Mouse (Mus musculus): ENCODE data around the gene Ipo7. TPM values are rescaled to one million over a fixed set of nuclear protein-coding genes. Genes with fewer than 3 reads are reported as not detected.
"Not testable (repeated sequence)": the region's sequence is repeated elsewhere in the genome, so short reads cannot be mapped to it uniquely, and the experiment has no call there.

Ipo7 gene
- polyA plus RNA-seq, 1 experiment from 2014 or later: 48.6 TPM

DNA sequence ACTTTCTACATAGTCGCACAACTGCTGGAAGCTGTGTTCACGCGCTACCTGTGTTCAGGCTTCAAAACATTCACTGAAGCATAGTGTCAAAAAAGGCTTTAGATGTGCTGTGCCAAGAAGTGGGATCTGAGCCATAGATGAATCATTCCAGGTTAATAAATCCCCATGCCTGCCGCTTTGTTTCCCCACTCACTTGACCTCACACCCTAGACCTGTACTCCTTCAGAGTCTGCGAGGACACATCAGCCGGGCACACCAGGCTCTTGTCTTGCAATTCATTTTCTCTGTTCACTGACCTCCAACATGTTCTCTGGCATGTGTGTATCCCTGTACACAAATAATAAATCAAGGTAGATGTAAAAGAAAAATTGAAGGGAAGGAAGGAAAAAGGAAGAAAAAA lies 9.0 kb upstream of the Ipo7 start:
- Histone ChIP-seq H3K9ac (ENCODE audit: low read depth, low read length) (no peak overlapping the region), H3K9me3 (replicated peaks; ENCODE audit: control insufficient read depth, low read length, poor library complexity, severe bottlenecking) (no peaks in the 10 kb centered on the region), H3K27me3 (ENCODE audit: control insufficient read depth, insufficient read depth, low read depth, low read length) (no peaks in the 10 kb centered on the region), H3K4me3 (ENCODE audit: low read depth, low read length) (no peak overlapping the region), H3K4me1 (ENCODE audit: control insufficient read depth, insufficient read depth, low read length) (no peaks in the 10 kb centered on the region), H3K4me2 (ENCODE audit: low read length) (no peak overlapping the region), H3K36me3 (ENCODE audit: control insufficient read depth, insufficient read depth, low read length) (no peaks in the 10 kb centered on the region), H3K27ac (ENCODE audit: low read length) (no peak overlapping the region)
- no peak for ATAC-seq
- 93% methylated on average over 6 of the region's 6 CpGs for WGBS

GRCm38 (mm10) chr7:110011417-110011816 lies 6.7 kb upstream of the Ipo7 start:
- no peaks in the 10 kb centered on the region for H3K36me3 ChIP-seq (ENCODE audit: control insufficient read depth, insufficient read depth, low read length)

GRCm38 (mm10) chr7:110014272-110014671 lies 3.8 kb upstream of the Ipo7 start:
- Histone ChIP-seq H3K9ac (ENCODE audit: low read depth, low read length) (no peak overlapping the region), H3K4me1 (ENCODE audit: control insufficient read depth, insufficient read depth, low read length) (peaks cover 3% of the 10 kb centered on the region), H3K4me2 (ENCODE audit: low read length) (no peak overlapping the region), H3K9me3 (replicated peaks; ENCODE audit: control insufficient read depth, low read length, poor library complexity, severe bottlenecking) (no peaks in the 10 kb centered on the region), H3K4me3 (ENCODE audit: low read depth, low read length) (no peak overlapping the region), H3K27me3 (ENCODE audit: control insufficient read depth, insufficient read depth, low read depth, low read length) (no peaks in the 10 kb centered on the region), H3K27ac (ENCODE audit: low read length) (no peak overlapping the region), H3K36me3 (ENCODE audit: control insufficient read depth, insufficient read depth, low read length) (no peaks in the 10 kb centered on the region)
- 91% methylated on average over 5 of the region's 5 CpGs for WGBS
- no peak for ATAC-seq

More at GRCm38 (mm10) chr7:110011417-110011816, 6.7 kb upstream of the Ipo7 start:
- Histone ChIP-seq H3K9ac (ENCODE audit: low read depth, low read length) (no peak overlapping the region), H3K27ac (ENCODE audit: low read length) (no peak overlapping the region), H3K4me3 (ENCODE audit: low read depth, low read length) (no peak overlapping the region), H3K27me3 (ENCODE audit: control insufficient read depth, insufficient read depth, low read depth, low read length) (no peaks in the 10 kb centered on the region), H3K9me3 (replicated peaks; ENCODE audit: control insufficient read depth, low read length, poor library complexity, severe bottlenecking) (no peaks in the 10 kb centered on the region), H3K4me1 (ENCODE audit: control insufficient read depth, insufficient read depth, low read length) (no peaks in the 10 kb centered on the region), H3K4me2 (ENCODE audit: low read length) (no peak overlapping the region)
- WGBS: 63% methylated on average over 1 of the region's 1 CpGs
- ATAC-seq: no peak

- WGBS: under 1% methylated on average over 42 of the region's 42 CpGs
- no peaks in the 10 kb centered on the region for H3K36me3 ChIP-seq (ENCODE audit: control insufficient read depth, insufficient read depth, low read length)
- H3K9me3 ChIP-seq (replicated peaks; ENCODE audit: control insufficient read depth, low read length, poor library complexity, severe bottlenecking): no peaks in the 10 kb centered on the region
- peak overlapping the region; percentile 97 for H3K9ac ChIP-seq (ENCODE audit: low read depth, low read length)
- H3K27me3 ChIP-seq (ENCODE audit: control insufficient read depth, insufficient read depth, low read depth, low read length): no peaks in the 10 kb centered on the region
- H3K27ac ChIP-seq (ENCODE audit: low read length): peak overlapping the region; percentile 91
- H3K4me1 ChIP-seq (ENCODE audit: control insufficient read depth, insufficient read depth, low read length): peaks cover 13% of the 10 kb centered on the region
- H3K4me2 ChIP-seq (ENCODE audit: low read length): peak overlapping the region; percentile 98
- peak overlapping the region; percentile 83 for H3K4me3 ChIP-seq (ENCODE audit: low read depth, low read length)
- peak; percentile 81 for ATAC-seq
These were observed 783 bp downstream of the Ipo7 start for GRCm38 (mm10) chr7:110018631-110019482.

- no peaks in the 10 kb centered on the region for H3K27me3 ChIP-seq (ENCODE audit: control insufficient read depth, insufficient read depth, low read depth, low read length)
- no peak overlapping the region for H3K27ac ChIP-seq (ENCODE audit: low read length)
- no peak overlapping the region for H3K9ac ChIP-seq (ENCODE audit: low read depth, low read length)
- H3K4me3 ChIP-seq (ENCODE audit: low read depth, low read length): no peak overlapping the region
- ATAC-seq: no peak
- no peaks in the 10 kb centered on the region for H3K36me3 ChIP-seq (ENCODE audit: control insufficient read depth, insufficient read depth, low read length)
- H3K4me1 ChIP-seq (ENCODE audit: control insufficient read depth, insufficient read depth, low read length): peaks cover 13% of the 10 kb centered on the region
- H3K4me2 ChIP-seq (ENCODE audit: low read length): no peak overlapping the region
- no peaks in the 10 kb centered on the region for H3K9me3 ChIP-seq (replicated peaks; ENCODE audit: control insufficient read depth, low read length, poor library complexity, severe bottlenecking)
- 98% methylated on average over 1 of the region's 1 CpGs for WGBS
These were observed 5.5 kb downstream of the Ipo7 start for GRCm38 (mm10) chr7:110023553-110023952.

DNA sequence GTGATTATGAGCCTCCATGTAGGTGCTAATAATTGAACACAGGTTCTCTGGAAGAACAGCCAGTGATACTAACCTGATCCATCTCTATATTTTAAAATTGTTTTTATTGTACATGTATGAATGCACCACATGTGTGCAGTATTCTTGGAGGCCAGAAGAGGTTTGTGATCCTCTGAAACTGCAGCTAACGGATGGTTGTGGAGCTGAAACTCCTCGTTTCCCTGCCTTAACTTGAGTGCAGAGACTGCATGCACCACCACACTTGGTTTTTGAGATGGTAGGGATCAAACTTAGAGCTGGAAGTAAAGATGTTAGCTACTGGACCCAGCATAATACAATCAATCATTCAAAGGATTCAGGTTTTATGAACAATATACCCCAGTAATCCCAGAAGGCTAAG lies 8.5 kb downstream of the Ipo7 start:
- H3K4me3 ChIP-seq (ENCODE audit: low read depth, low read length): no peak overlapping the region
- H3K27ac ChIP-seq (ENCODE audit: low read length): no peak overlapping the region
- H3K4me1 ChIP-seq (ENCODE audit: control insufficient read depth, insufficient read depth, low read length): no peaks in the 10 kb centered on the region
- no peaks in the 10 kb centered on the region for H3K27me3 ChIP-seq (ENCODE audit: control insufficient read depth, insufficient read depth, low read depth, low read length)
- 72% methylated on average over 2 of the region's 2 CpGs for WGBS
- no peak for ATAC-seq
- no peaks in the 10 kb centered on the region for H3K9me3 ChIP-seq (replicated peaks; ENCODE audit: control insufficient read depth, low read length, poor library complexity, severe bottlenecking)
- H3K4me2 ChIP-seq (ENCODE audit: low read length): no peak overlapping the region
- H3K36me3 ChIP-seq (ENCODE audit: control insufficient read depth, insufficient read depth, low read length): no peaks in the 10 kb centered on the region
- no peak overlapping the region for H3K9ac ChIP-seq (ENCODE audit: low read depth, low read length)

DNA sequence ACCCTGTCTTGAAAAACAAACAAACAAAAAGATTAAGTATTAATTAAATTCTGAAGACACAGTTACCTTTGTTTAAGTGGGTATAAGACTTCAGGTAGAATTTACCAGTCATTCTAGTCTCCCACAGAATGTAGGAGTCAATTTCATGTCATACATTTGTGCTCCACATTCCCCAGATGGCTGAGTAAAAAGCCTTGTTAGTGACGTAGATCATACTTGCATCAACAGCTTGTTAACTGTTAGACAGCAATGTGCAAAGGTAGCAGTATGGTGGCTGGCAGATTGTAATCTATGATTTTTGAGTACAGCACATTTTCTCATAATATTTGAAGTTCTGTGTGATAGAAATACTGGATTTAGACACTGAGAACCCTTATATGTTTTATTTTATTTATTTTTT lies 10.8 kb downstream of the Ipo7 start:
- no peaks in the 10 kb centered on the region for H3K4me1 ChIP-seq (ENCODE audit: control insufficient read depth, insufficient read depth, low read length)
- no peaks in the 10 kb centered on the region for H3K9me3 ChIP-seq (replicated peaks; ENCODE audit: control insufficient read depth, low read length, poor library complexity, severe bottlenecking)
- H3K4me3 ChIP-seq (ENCODE audit: low read depth, low read length): no peak overlapping the region
- no peak overlapping the region for H3K27ac ChIP-seq (ENCODE audit: low read length)
- no peak for ATAC-seq
- 84% methylated on average over 1 of the region's 1 CpGs for WGBS
- H3K4me2 ChIP-seq (ENCODE audit: low read length): no peak overlapping the region
- H3K27me3 ChIP-seq (ENCODE audit: control insufficient read depth, insufficient read depth, low read depth, low read length): no peaks in the 10 kb centered on the region
- no peak overlapping the region for H3K9ac ChIP-seq (ENCODE audit: low read depth, low read length)
- H3K36me3 ChIP-seq (ENCODE audit: control insufficient read depth, insufficient read depth, low read length): peaks cover 6% of the 10 kb centered on the region; the same call in 1 of the 2 replicates

DNA sequence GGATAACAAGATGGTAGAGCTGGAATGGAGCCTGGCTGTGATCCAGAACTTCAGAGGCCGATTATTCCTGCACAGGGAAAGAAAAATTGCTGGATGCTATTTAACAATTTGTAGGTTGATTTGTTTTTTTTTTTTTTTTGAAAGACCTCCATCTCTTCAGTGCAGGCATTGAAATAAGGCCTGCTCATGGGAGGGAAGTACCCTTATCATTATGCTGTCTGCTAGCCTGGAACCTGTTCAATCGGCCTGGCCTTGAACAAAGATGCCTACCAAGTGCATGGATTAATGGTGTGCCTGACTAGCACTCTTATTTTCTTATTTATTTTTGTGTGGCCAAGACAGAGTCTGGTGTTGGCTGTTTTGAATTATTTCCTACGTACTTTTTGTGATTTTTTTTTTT lies 12.3 kb downstream of the Ipo7 start:
- Histone ChIP-seq H3K27me3 (ENCODE audit: control insufficient read depth, insufficient read depth, low read depth, low read length) (no peaks in the 10 kb centered on the region), H3K4me1 (ENCODE audit: control insufficient read depth, insufficient read depth, low read length) (no peaks in the 10 kb centered on the region), H3K4me2 (ENCODE audit: low read length) (no peak overlapping the region), H3K9ac (ENCODE audit: low read depth, low read length) (no peak overlapping the region), H3K4me3 (ENCODE audit: low read depth, low read length) (no peak overlapping the region), H3K27ac (ENCODE audit: low read length) (no peak overlapping the region), H3K9me3 (replicated peaks; ENCODE audit: control insufficient read depth, low read length, poor library complexity, severe bottlenecking) (no peaks in the 10 kb centered on the region), H3K36me3 (ENCODE audit: control insufficient read depth, insufficient read depth, low read length) (peaks cover 6% of the 10 kb centered on the region)
- ATAC-seq: no peak
- WGBS: 82% methylated on average over 3 of the region's 3 CpGs

- not testable (repeated sequence) for ATAC-seq; H3K27ac ChIP-seq (ENCODE audit: low read length); H3K9me3 ChIP-seq (replicated peaks; ENCODE audit: control insufficient read depth, low read length, poor library complexity, severe bottlenecking); H3K4me1 ChIP-seq (ENCODE audit: control insufficient read depth, insufficient read depth, low read length); H3K4me3 ChIP-seq (ENCODE audit: low read depth, low read length); H3K9ac ChIP-seq (ENCODE audit: low read depth, low read length); H3K27me3 ChIP-seq (ENCODE audit: control insufficient read depth, insufficient read depth, low read depth, low read length); H3K4me2 ChIP-seq (ENCODE audit: low read length)
- H3K36me3 ChIP-seq (ENCODE audit: control insufficient read depth, insufficient read depth, low read length): peaks cover 16% of the 10 kb centered on the region
- WGBS: 92% methylated on average over 2 of the region's 2 CpGs
These were observed 39.6 kb downstream of the Ipo7 start for GRCm38 (mm10) chr7:110057723-110058122.
